Mouse (Mus musculus): ENCODE results near the gene Nr4a2. TPM values are rescaled to one million over a fixed set of nuclear protein-coding genes. Genes with fewer than 3 reads are reported as not detected.

Gene Nr4a2
- polyA plus RNA-seq (2015; fragmentation: Nextera tagmentation; extraction: Ambion mirVana), result 2.3 and 2.6 TPM in 2 replicates

- H3K4me2 ChIP-seq, result peak within 1 kb of the TSS; percentile 78
- peak within 1 kb of the TSS; percentile 99 for H3K9ac ChIP-seq
- H3K4me3 ChIP-seq, result peak within 1 kb of the TSS; percentile 73
- peak; percentile 85 for ATAC-seq (ENCODE audit: extremely low read depth, insufficient number of reproducible peaks, low FRiP score, low TSS enrichment)
- peak within 1 kb of the TSS; percentile 96 for H3K27ac ChIP-seq (replicated peaks)
- H3K9me3 ChIP-seq, result no peaks in the 10 kb centered on the region
- no peaks in the 10 kb centered on the region for H3K36me3 ChIP-seq
- peaks cover 24% of the 10 kb centered on the region for H3K4me1 ChIP-seq
- 6% methylated on average over 66 of the region's 69 CpGs for WGBS
- 0 out of 2 replicates have a peak, but pooled peaks cover 3% of the 10 kb centered on the region for H3K27me3 ChIP-seq (replicated peaks)
Observed at GRCm38 (mm10) chr2:57123991-57124840, at the start of gene Nr4a2. Gene Nr4a2 (minus strand): TSS chr2:57124003.

- no peaks in the 10 kb centered on the region for H3K27me3 ChIP-seq (replicated peaks)
- no peak overlapping the region for H3K9ac ChIP-seq
- no peaks in the 10 kb centered on the region for H3K9me3 ChIP-seq
- no peak overlapping the region for H3K4me2 ChIP-seq
- no peak overlapping the region for H3K27ac ChIP-seq (replicated peaks)
- H3K4me3 ChIP-seq, result no peak overlapping the region
- 65% methylated on average over 1 of the region's 1 CpGs for WGBS
- no peaks in the 10 kb centered on the region for H3K4me1 ChIP-seq
- H3K36me3 ChIP-seq, result no peaks in the 10 kb centered on the region
- ATAC-seq (ENCODE audit: extremely low read depth, insufficient number of reproducible peaks, low FRiP score, low TSS enrichment), result no peak
Observed at GRCm38 (mm10) chr2:57165416-57165815, 41.6 kb upstream of the Nr4a2 start.

- Histone ChIP-seq H3K9ac (no peak overlapping the region), H3K27ac (replicated peaks) (no peak overlapping the region), H3K27me3 (replicated peaks) (no peaks in the 10 kb centered on the region), H3K4me1 (peaks cover 5% of the 10 kb centered on the region; the same call in 1 of the 2 replicates), H3K4me3 (no peak overlapping the region), H3K4me2 (no peak overlapping the region), H3K9me3 (no peaks in the 10 kb centered on the region), H3K36me3 (no peaks in the 10 kb centered on the region)
- 73% methylated on average over 9 of the region's 9 CpGs for WGBS
- no peak for ATAC-seq (ENCODE audit: extremely low read depth, insufficient number of reproducible peaks, low FRiP score, low TSS enrichment)
Observed at GRCm38 (mm10) chr2:57156814-57157213, 33.0 kb upstream of the Nr4a2 start.

- H3K9me3 ChIP-seq, result no peaks in the 10 kb centered on the region
- no peak overlapping the region for H3K27ac ChIP-seq (replicated peaks)
- no peaks in the 10 kb centered on the region for H3K4me1 ChIP-seq
- 68% methylated on average over 4 of the region's 4 CpGs for WGBS
- ATAC-seq (ENCODE audit: extremely low read depth, insufficient number of reproducible peaks, low FRiP score, low TSS enrichment), result no peak
- H3K4me3 ChIP-seq, result no peak overlapping the region
- H3K27me3 ChIP-seq (replicated peaks), result no peaks in the 10 kb centered on the region
- H3K9ac ChIP-seq, result no peak overlapping the region
- H3K36me3 ChIP-seq, result no peaks in the 10 kb centered on the region
- no peak overlapping the region for H3K4me2 ChIP-seq
Observed at GRCm38 (mm10) chr2:57149796-57150195, 26.0 kb upstream of the Nr4a2 start.

GRCm38 (mm10) chr2:57148231-57148630 is 24.4 kb upstream of the Nr4a2 start:
- Histone ChIP-seq H3K4me3 (no peak overlapping the region), H3K36me3 (no peaks in the 10 kb centered on the region), H3K4me1 (no peaks in the 10 kb centered on the region), H3K9ac (no peak overlapping the region), H3K4me2 (no peak overlapping the region), H3K27me3 (replicated peaks) (no peaks in the 10 kb centered on the region), H3K27ac (replicated peaks) (no peak overlapping the region), H3K9me3 (no peaks in the 10 kb centered on the region)
- no peak for ATAC-seq (ENCODE audit: extremely low read depth, insufficient number of reproducible peaks, low FRiP score, low TSS enrichment)
- WGBS, result 69% methylated on average over 2 of the region's 2 CpGs

GRCm38 (mm10) chr2:57145646-57146421 is 22.0 kb upstream of the Nr4a2 start:
- Histone ChIP-seq H3K4me2 (no peak overlapping the region), H3K27me3 (replicated peaks) (no peaks in the 10 kb centered on the region)
- 76% methylated on average over 5 of the region's 5 CpGs for WGBS

GRCm38 (mm10) chr2:57138594-57138993 is 14.8 kb upstream of the Nr4a2 start:
- Histone ChIP-seq H3K27me3 (replicated peaks) (no peaks in the 10 kb centered on the region), H3K4me1 (peaks cover 13% of the 10 kb centered on the region; the same call in 1 of the 2 replicates)
- no peak for ATAC-seq (ENCODE audit: extremely low read depth, insufficient number of reproducible peaks, low FRiP score, low TSS enrichment)

More at GRCm38 (mm10) chr2:57145646-57146421, 22.0 kb upstream of the Nr4a2 start:
- no peak for ATAC-seq (ENCODE audit: extremely low read depth, insufficient number of reproducible peaks, low FRiP score, low TSS enrichment)
- Histone ChIP-seq H3K4me1 (no peaks in the 10 kb centered on the region), H3K4me3 (no peak overlapping the region), H3K9ac (no peak overlapping the region), H3K27ac (replicated peaks) (no peak overlapping the region), H3K9me3 (no peaks in the 10 kb centered on the region), H3K36me3 (no peaks in the 10 kb centered on the region)

GRCm38 (mm10) chr2:57127461-57127860 is 3.7 kb upstream of the Nr4a2 start:
- WGBS, result 66% methylated on average over 4 of the region's 4 CpGs
- H3K9me3 ChIP-seq, result no peaks in the 10 kb centered on the region
- H3K4me2 ChIP-seq, result no peak overlapping the region

More at GRCm38 (mm10) chr2:57138594-57138993, 14.8 kb upstream of the Nr4a2 start:
- no peak overlapping the region for H3K9ac ChIP-seq
- no peak overlapping the region for H3K27ac ChIP-seq (replicated peaks)
- no peak overlapping the region for H3K4me3 ChIP-seq
- H3K36me3 ChIP-seq, result no peaks in the 10 kb centered on the region
- H3K4me2 ChIP-seq, result no peak overlapping the region
- no peaks in the 10 kb centered on the region for H3K9me3 ChIP-seq
- WGBS, result 83% methylated on average over 6 of the region's 6 CpGs

GRCm38 (mm10) chr2:57125891-57126290 is 2.1 kb upstream of the Nr4a2 start:
- Histone ChIP-seq H3K4me3 (no peak overlapping the region), H3K27ac (replicated peaks) (no peak overlapping the region), H3K27me3 (replicated peaks) (0 out of 2 replicates have a peak, but pooled peaks cover 3% of the 10 kb centered on the region), H3K36me3 (no peaks in the 10 kb centered on the region), H3K9ac (no peak overlapping the region), H3K4me2 (no peak overlapping the region), H3K4me1 (peaks cover 19% of the 10 kb centered on the region), H3K9me3 (no peaks in the 10 kb centered on the region)
- 76% methylated on average over 6 of the region's 6 CpGs for WGBS
- no peak for ATAC-seq (ENCODE audit: extremely low read depth, insufficient number of reproducible peaks, low FRiP score, low TSS enrichment)

More at GRCm38 (mm10) chr2:57127461-57127860, 3.7 kb upstream of the Nr4a2 start:
- peaks cover 11% of the 10 kb centered on the region for H3K4me1 ChIP-seq
- H3K27me3 ChIP-seq (replicated peaks), result 0 out of 2 replicates have a peak, but pooled peaks cover 3% of the 10 kb centered on the region
- no peak overlapping the region for H3K4me3 ChIP-seq
- no peak for ATAC-seq (ENCODE audit: extremely low read depth, insufficient number of reproducible peaks, low FRiP score, low TSS enrichment)
- H3K9ac ChIP-seq, result no peak overlapping the region
- no peaks in the 10 kb centered on the region for H3K36me3 ChIP-seq
- no peak overlapping the region for H3K27ac ChIP-seq (replicated peaks)

GRCm38 (mm10) chr2:57122986-57123980 is 520 bp downstream of the Nr4a2 start:
- Histone ChIP-seq H3K9me3 (no peaks in the 10 kb centered on the region), H3K27me3 (replicated peaks) (0 out of 2 replicates have a peak, but pooled peaks cover 3% of the 10 kb centered on the region), H3K9ac (peak overlapping the region; percentile 99), H3K4me3 (peak overlapping the region; percentile 73), H3K36me3 (no peaks in the 10 kb centered on the region), H3K27ac (replicated peaks) (peak overlapping the region; percentile 96), H3K4me2 (peak overlapping the region; percentile 78), H3K4me1 (peaks cover 24% of the 10 kb centered on the region)
- ATAC-seq (ENCODE audit: extremely low read depth, insufficient number of reproducible peaks, low FRiP score, low TSS enrichment), result peak; percentile 75
- WGBS, result under 1% methylated on average over 67 of the region's 67 CpGs
